Mouse (Mus musculus) spleen, embryonic (tissue): ENCODE results near the gene Ocel1.

Source experiments
- CTCF ChIA-PET: fragments of 350-600 bp; sonication (Branson Sonifier 250); formaldehyde crosslinking; loops from one replicate; lab custom pipeline; 2022; lab: Charles Lee

Gene Ocel1

GRCm38 (mm10) chr8:71403107-71403885, 32.2 kb downstream of the Ocel1 start:
- CTCF ChIA-PET = no interaction called here

GRCm38 (mm10) chr8:71404011-71404410, 32.9 kb downstream of the Ocel1 start:
- CTCF ChIA-PET = interaction anchor here (1.7 kb wide), 1 partner anchor 60 kb away, joined by 5 read pairs; no protein-coding TSS in a partner anchor

GRCm38 (mm10) chr8:71404951-71405351, 33.9 kb downstream of the Ocel1 start:
- CTCF ChIA-PET = interaction anchor here (1.7 kb wide), 1 partner anchor 61 kb away, joined by 5 read pairs; no protein-coding TSS in a partner anchor

- CTCF ChIA-PET = interaction anchor here (1.7 kb wide), 1 partner anchor 62 kb away, joined by 5 read pairs; no protein-coding TSS in a partner anchor
These were observed 34.5 kb downstream of the Ocel1 start, which contains the start of gene Ankle1 for GRCm38 (mm10) chr8:71405401-71406098. TSS of gene Ankle1 (plus strand) at chr8:71406010.

- CTCF ChIA-PET = no interaction called here
These were observed 35.3 kb downstream of the Ocel1 start for GRCm38 (mm10) chr8:71406099-71407015.

GRCm38 (mm10) chr8:71407441-71407840, 36.3 kb downstream of the Ocel1 start:
- CTCF ChIA-PET = no interaction called here

GRCm38 (mm10) chr8:71408231-71408630, 37.1 kb downstream of the Ocel1 start:
- CTCF ChIA-PET = no interaction called here

- CTCF ChIA-PET = interaction anchor here (0.6 to 0.7 kb wide), 2 partner anchors 128 to 186 kb away, joined by 3 read pairs; no protein-coding TSS in a partner anchor
These were observed 40.6 kb downstream of the Ocel1 start for GRCm38 (mm10) chr8:71411535-71412273.

- CTCF ChIA-PET = no interaction called here
These were observed 51.0 kb downstream of the Ocel1 start for GRCm38 (mm10) chr8:71422121-71422520.
